Mouse (Mus musculus): ENCODE measurements around the gene Rit1.
"Not testable (repeated sequence)": the region's sequence is repeated elsewhere in the genome, so short reads cannot be mapped to it uniquely, and the experiment has no call there.

Gene Rit1

GRCm38 (mm10) chr3:88740147-88740546 is 23.5 kb downstream of the Rit1 start:
- no peak for DNase-seq

- DNase-seq = no peak
These were observed 28.9 kb downstream of the Rit1 start for GRCm38 (mm10) chr3:88745534-88745933.

GRCm38 (mm10) chr3:88746139-88746870 is 29.7 kb downstream of the Rit1 start:
- no peak for DNase-seq

GRCm38 (mm10) chr3:88746871-88747231 is 30.2 kb downstream of the Rit1 start:
- no peak for DNase-seq

- DNase-seq = no peak
These were observed 37.6 kb downstream of the Rit1 start for GRCm38 (mm10) chr3:88754283-88754682.

GRCm38 (mm10) chr3:88755541-88755940 is 38.9 kb downstream of the Rit1 start:
- DNase-seq = no peak

GRCm38 (mm10) chr3:88756276-88756675 is 39.6 kb downstream of the Rit1 start:
- no peak for DNase-seq

GRCm38 (mm10) chr3:88758045-88758500 is 41.4 kb downstream of the Rit1 start:
- DNase-seq = peak; percentile 65 to 68

- DNase-seq = no peak
These were observed 45.0 kb downstream of the Rit1 start for GRCm38 (mm10) chr3:88761619-88762018.

GRCm38 (mm10) chr3:88762401-88762831 is 45.8 kb downstream of the Rit1 start:
- no peak for DNase-seq

GRCm38 (mm10) chr3:88771189-88771940 is 54.7 kb downstream of the Rit1 start:
- peak; percentile 76 for DNase-seq

- DNase-seq = not testable (repeated sequence)
These were observed 55.3 kb downstream of the Rit1 start for GRCm38 (mm10) chr3:88771941-88772280.

- DNase-seq = peak; percentile 92 to 93
These were observed 55.8 kb downstream of the Rit1 start for GRCm38 (mm10) chr3:88772399-88772798.

- DNase-seq = not testable (repeated sequence)
These were observed 56.5 kb downstream of the Rit1 start for GRCm38 (mm10) chr3:88773163-88773562.

GRCm38 (mm10) chr3:88774939-88775841 is 58.6 kb downstream of the Rit1 start, which contains the start of gene Syt11:
Gene Syt11, minus strand, starts transcription at chr3:88775164.
- peak in 1 of 2 experiments; percentile 45 for DNase-seq
